Mouse (Mus musculus) MEL (cell line): ENCODE measurements around the gene Ada.

ENCODE experiments used
- GATA1 ChIP-seq: IDR thresholded peaks from 2 replicates; pipeline ENCODE4 v1.6.1; 2011; ENCODE audit warnings: low read depth, low read length, improper control_type of control experiment
- SIN3A ChIP-seq: IDR thresholded peaks from 2 replicates; pipeline ENCODE4 v1.6.1; 2012; ENCODE audit warnings: low read length, improper control_type of control experiment, inconsistent platforms

- TF ChIP-seq GATA1 (no peak), SIN3A (no peak)
Observed at GRCm38 (mm10) chr2:163754228-163754627, 4.2 kb upstream of the Ada start.
